Mouse (Mus musculus) kidney, adult 2 months (tissue): ENCODE measurements around the gene Trmt44.

Source experiments
- CTCF ChIP-seq: fragments of 200-500 bp; conservative IDR thresholded peaks from 2 replicates; pipeline ENCODE4 v1.5.1; 2011; ENCODE audit warnings: low read depth, mild to moderate bottlenecking, control low read depth, low read length, moderate library complexity, mixed read lengths; ENCODE audit not compliant: insufficient read depth, insufficient read length
- POLR2A ChIP-seq: fragments of 200-500 bp; IDR thresholded peaks from one replicate; pipeline ENCODE4 v1.6.1; 2011; ENCODE audit warnings: low read depth, low read length, control low read depth

GRCm38 (mm10) chr5:35616943-35617342 lies 42.1 kb upstream of the Trmt44 start:
- TF ChIP-seq CTCF (no peak), POLR2A (no peak)
